Mouse (Mus musculus): Measurements from ENCODE around the gene Ccdc180.

Gene Ccdc180

GRCm38 (mm10) chr4:45972448-45972854, 82.3 kb downstream of the Ccdc180 start:
- peak; percentile 63 for DNase-seq

- DNase-seq: no peak
Observed at GRCm38 (mm10) chr4:45972951-45973350, 82.8 kb downstream of the Ccdc180 start.

GRCm38 (mm10) chr4:45976931-45977667, 87.0 kb downstream of the Ccdc180 start:
- DNase-seq: no peak

- DNase-seq: no peak
Observed at GRCm38 (mm10) chr4:45979916-45980315, 89.8 kb downstream of the Ccdc180 start.

- no peak for DNase-seq
Observed at GRCm38 (mm10) chr4:45981054-45981453, 91.0 kb downstream of the Ccdc180 start.

GRCm38 (mm10) chr4:45990427-45991135, 100.5 kb downstream of the Ccdc180 start:
- no peak for DNase-seq

- no peak for DNase-seq
Observed at GRCm38 (mm10) chr4:45998536-45998935, 108.4 kb downstream of the Ccdc180 start.

Measured in lung, postnatal 14 days (tissue).